Mouse (Mus musculus) heart, embryonic 12.5 days (tissue): ENCODE results near the gene Dusp15. TPM values are rescaled to one million over a fixed set of nuclear protein-coding genes. Genes with fewer than 3 reads are reported as not detected.
A peak's percentile ranks its signal among the peaks of the same experiment; 100 is the strongest.

ENCODE experiments used
- ATAC-seq: fragments of 200-750 bp; cut with Nextera tagmentation; 2 replicates; pipeline ENCODE4 v1.8.0; 2017; ENCODE audit warnings: moderate TSS enrichment, moderate library complexity; ENCODE audit not compliant: insufficient number of reproducible peaks, low FRiP score
- H3K27ac ChIP-seq: fragments of 300-500 bp; sonication (generic); 2 replicates; pipeline ENCODE4 v1.5.1; 2016; ENCODE audit warnings: mild to moderate bottlenecking, moderate library complexity; ENCODE audit not compliant: poor library complexity, severe bottlenecking
- H3K27me3 ChIP-seq: fragments of 300-500 bp; sonication (generic); replicated peaks from 2 replicates; pipeline ENCODE4 v1.6.1; 2016; ENCODE audit warnings: mild to moderate bottlenecking, moderate library complexity
- H3K36me3 ChIP-seq: fragments of 300-500 bp; sonication (generic); 2 replicates; pipeline ENCODE4 v1.6.1; 2016; ENCODE audit warnings: mild to moderate bottlenecking, moderate library complexity
- H3K4me1 ChIP-seq: fragments of 300-500 bp; sonication (generic); replicated peaks from 2 replicates; pipeline ENCODE4 v1.6.1; 2016; ENCODE audit warnings: mild to moderate bottlenecking
- H3K4me2 ChIP-seq: fragments of 300-500 bp; sonication (generic); 2 replicates; pipeline ENCODE4 v1.6.1; 2016; ENCODE audit warnings: mild to moderate bottlenecking, moderate library complexity
- H3K4me3 ChIP-seq: fragments of 300-500 bp; sonication (generic); 2 replicates; pipeline ENCODE4 v1.5.1; 2016; ENCODE audit warnings: mild to moderate bottlenecking
- H3K9ac ChIP-seq: fragments of 300-500 bp; sonication (generic); 2 replicates; pipeline ENCODE4 v1.6.1; 2016; ENCODE audit warnings: mild to moderate bottlenecking, moderate library complexity
- H3K9me3 ChIP-seq: fragments of 300-500 bp; sonication (generic); replicated peaks from 2 replicates; pipeline ENCODE4 v1.6.1; 2016; ENCODE audit warnings: mild to moderate bottlenecking, moderate library complexity
- WGBS: fragments of 180-500 bp; shearing (Covaris S2); methylation state at CpG from one replicate; pipeline ENCODE4 v1.1.7; 2016; 5-methylcytosine and 5-hydroxymethylcytosine counted together
- polyA plus RNA-seq: library from polyadenylated mRNA; unstranded; fragments of >200 nt; fragmentation: Nextera tagmentation; extraction: Ambion mirVana; gene quantifications from 2 replicates; pipeline ENCODE4 v1.2.1, GENCODE M21; 2016

The Dusp15 gene
- polyA plus RNA-seq, 1 experiment from 2014 or later = 0.10 TPM

GRCm38 (mm10) chr2:152930276-152930675 is 21.2 kb downstream of the Dusp15 start:
- WGBS = 26% methylated on average over 2 of the region's 2 CpGs
- Histone ChIP-seq H3K9ac (0 out of 2 replicates have a peak overlapping the region, but pooled peaks have one; percentile 40), H3K9me3 (no peaks in the 10 kb centered on the region), H3K4me1 (peaks cover 61% of the 10 kb centered on the region), H3K4me3 (no peak overlapping the region), H3K4me2 (no peak overlapping the region), H3K27me3 (peaks cover 27% of the 10 kb centered on the region), H3K36me3 (no peaks in the 10 kb centered on the region), H3K27ac (no peak overlapping the region)
- ATAC-seq = no peak

GRCm38 (mm10) chr2:152928988-152929370 is 22.5 kb downstream of the Dusp15 start:
- Histone ChIP-seq H3K27ac (no peak overlapping the region), H3K4me1 (peaks cover 72% of the 10 kb centered on the region), H3K36me3 (no peaks in the 10 kb centered on the region), H3K4me3 (no peak overlapping the region), H3K27me3 (peaks cover 19% of the 10 kb centered on the region), H3K9me3 (no peaks in the 10 kb centered on the region), H3K9ac (no peak overlapping the region), H3K4me2 (no peak overlapping the region)
- ATAC-seq = no peak
- 58% methylated on average over 3 of the region's 3 CpGs for WGBS

GRCm38 (mm10) chr2:152928219-152928987 is 23.1 kb downstream of the Dusp15 start:
- Histone ChIP-seq H3K9me3 (no peaks in the 10 kb centered on the region), H3K4me2 (no peak overlapping the region), H3K36me3 (no peaks in the 10 kb centered on the region), H3K9ac (0 out of 2 replicates have a peak overlapping the region, but pooled peaks have one; percentile 1), H3K4me1 (peaks cover 70% of the 10 kb centered on the region), H3K4me3 (no peak overlapping the region), H3K27me3 (peaks cover 16% of the 10 kb centered on the region), H3K27ac (0 out of 2 replicates have a peak overlapping the region, but pooled peaks have one; percentile 1)
- 48% methylated on average over 14 of the region's 14 CpGs for WGBS
- ATAC-seq = no peak

GRCm38 (mm10) chr2:152927371-152927770 is 24.1 kb downstream of the Dusp15 start:
- Histone ChIP-seq H3K9ac (no peak overlapping the region), H3K4me1 (peaks cover 63% of the 10 kb centered on the region), H3K36me3 (no peaks in the 10 kb centered on the region), H3K27ac (no peak overlapping the region), H3K4me2 (no peak overlapping the region), H3K4me3 (no peak overlapping the region), H3K27me3 (peaks cover 12% of the 10 kb centered on the region), H3K9me3 (no peaks in the 10 kb centered on the region)
- WGBS = 36% methylated on average over 5 of the region's 5 CpGs
- no peak for ATAC-seq

- Histone ChIP-seq H3K9ac (no peak overlapping the region), H3K27ac (no peak overlapping the region), H3K4me2 (no peak overlapping the region), H3K27me3 (peaks cover 8% of the 10 kb centered on the region; the same call in 1 of the 2 replicates), H3K4me1 (peaks cover 65% of the 10 kb centered on the region), H3K9me3 (no peaks in the 10 kb centered on the region), H3K36me3 (no peaks in the 10 kb centered on the region), H3K4me3 (no peak overlapping the region)
- no peak for ATAC-seq
- WGBS = 77% methylated on average over 9 of the region's 9 CpGs
These were observed 24.6 kb downstream of the Dusp15 start for GRCm38 (mm10) chr2:152926896-152927295.

GRCm38 (mm10) chr2:152925189-152925872 is 26.2 kb downstream of the Dusp15 start:
- peaks cover 54% of the 10 kb centered on the region for H3K4me1 ChIP-seq
- no peaks in the 10 kb centered on the region for H3K9me3 ChIP-seq
- H3K9ac ChIP-seq = 0 out of 2 replicates have a peak overlapping the region, but pooled peaks have one; percentile 3
- no peak overlapping the region for H3K4me3 ChIP-seq
- ATAC-seq = peak; percentile 79
- WGBS = 44% methylated on average over 11 of the region's 11 CpGs
- peaks cover 6% of the 10 kb centered on the region; the same call in 1 of the 2 replicates for H3K27me3 ChIP-seq
- no peak overlapping the region for H3K4me2 ChIP-seq
- H3K36me3 ChIP-seq = no peaks in the 10 kb centered on the region
- H3K27ac ChIP-seq = peak overlapping the region; percentile 63; the same call in 1 of the 2 replicates

- H3K36me3 ChIP-seq = no peaks in the 10 kb centered on the region
- H3K4me1 ChIP-seq = peaks cover 47% of the 10 kb centered on the region
- H3K27me3 ChIP-seq = no peaks in the 10 kb centered on the region
- no peak overlapping the region for H3K4me3 ChIP-seq
- H3K9me3 ChIP-seq = no peaks in the 10 kb centered on the region
- 57% methylated on average over 5 of the region's 5 CpGs for WGBS
- no peak overlapping the region for H3K27ac ChIP-seq
- ATAC-seq = no peak
- H3K9ac ChIP-seq = no peak overlapping the region
- no peak overlapping the region for H3K4me2 ChIP-seq
These were observed 27.0 kb downstream of the Dusp15 start for GRCm38 (mm10) chr2:152924543-152924942.

- Histone ChIP-seq H3K36me3 (no peaks in the 10 kb centered on the region), H3K9ac (no peak overlapping the region), H3K4me2 (no peak overlapping the region), H3K9me3 (no peaks in the 10 kb centered on the region), H3K4me3 (no peak overlapping the region), H3K4me1 (peaks cover 49% of the 10 kb centered on the region), H3K27me3 (no peaks in the 10 kb centered on the region), H3K27ac (no peak overlapping the region)
- no peak for ATAC-seq
- WGBS = 68% methylated on average over 8 of the region's 8 CpGs
These were observed 27.4 kb downstream of the Dusp15 start for GRCm38 (mm10) chr2:152924128-152924527.

GRCm38 (mm10) chr2:152923621-152924020 is 27.9 kb downstream of the Dusp15 start:
- Histone ChIP-seq H3K4me2 (no peak overlapping the region), H3K9ac (no peak overlapping the region), H3K27me3 (no peaks in the 10 kb centered on the region), H3K4me3 (no peak overlapping the region), H3K9me3 (no peaks in the 10 kb centered on the region), H3K36me3 (no peaks in the 10 kb centered on the region), H3K4me1 (peaks cover 49% of the 10 kb centered on the region), H3K27ac (no peak overlapping the region)
- 67% methylated on average over 3 of the region's 3 CpGs for WGBS
- no peak for ATAC-seq

GRCm38 (mm10) chr2:152922376-152922775 is 29.1 kb downstream of the Dusp15 start:
- no peak; the same call in 1 of the 2 replicates for ATAC-seq
- WGBS = 26% methylated on average over 7 of the region's 7 CpGs
- no peaks in the 10 kb centered on the region for H3K9me3 ChIP-seq
- H3K27me3 ChIP-seq = peaks cover under 1% of the 10 kb centered on the region; the same call in 1 of the 2 replicates
- no peak overlapping the region for H3K9ac ChIP-seq
- no peak overlapping the region for H3K4me2 ChIP-seq
- peaks cover 51% of the 10 kb centered on the region for H3K4me1 ChIP-seq
- no peak overlapping the region for H3K27ac ChIP-seq
- no peak overlapping the region for H3K4me3 ChIP-seq
- no peaks in the 10 kb centered on the region for H3K36me3 ChIP-seq

GRCm38 (mm10) chr2:152917671-152918070 is 33.8 kb downstream of the Dusp15 start:
- no peaks in the 10 kb centered on the region for H3K9me3 ChIP-seq
- ATAC-seq = no peak
- no peak overlapping the region for H3K4me2 ChIP-seq
- H3K27ac ChIP-seq = no peak overlapping the region
- peaks cover 18% of the 10 kb centered on the region for H3K27me3 ChIP-seq
- no peaks in the 10 kb centered on the region for H3K36me3 ChIP-seq
- H3K4me1 ChIP-seq = peaks cover 31% of the 10 kb centered on the region
- no peak overlapping the region for H3K9ac ChIP-seq
- WGBS = 45% methylated on average over 9 of the region's 9 CpGs
- H3K4me3 ChIP-seq = no peak overlapping the region
